Mouse (Mus musculus): ENCODE measurements around the gene Gpx6.

Gene Gpx6

DNA sequence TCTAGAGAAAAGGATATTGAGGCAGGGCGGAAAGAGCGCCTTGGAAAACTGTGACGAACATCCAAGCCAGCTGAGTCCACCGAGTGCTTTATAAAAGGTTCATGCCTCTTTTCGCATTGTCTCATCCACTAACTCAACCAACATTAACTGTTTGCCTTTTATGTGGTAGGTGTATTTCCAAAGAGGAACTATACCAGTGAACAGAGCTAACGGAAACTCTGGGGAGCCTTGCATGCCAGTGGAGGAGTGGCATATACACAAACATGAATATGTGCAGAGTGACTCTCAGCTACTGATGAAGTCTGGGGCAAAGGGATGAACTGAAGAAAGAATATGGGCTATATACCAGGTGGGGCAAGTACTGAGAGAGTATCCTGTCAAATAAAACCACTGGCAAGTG lies 11.5 kb downstream of the Gpx6 start:
- ATAC-seq (ENCODE audit: low TSS enrichment) = no peak

DNA sequence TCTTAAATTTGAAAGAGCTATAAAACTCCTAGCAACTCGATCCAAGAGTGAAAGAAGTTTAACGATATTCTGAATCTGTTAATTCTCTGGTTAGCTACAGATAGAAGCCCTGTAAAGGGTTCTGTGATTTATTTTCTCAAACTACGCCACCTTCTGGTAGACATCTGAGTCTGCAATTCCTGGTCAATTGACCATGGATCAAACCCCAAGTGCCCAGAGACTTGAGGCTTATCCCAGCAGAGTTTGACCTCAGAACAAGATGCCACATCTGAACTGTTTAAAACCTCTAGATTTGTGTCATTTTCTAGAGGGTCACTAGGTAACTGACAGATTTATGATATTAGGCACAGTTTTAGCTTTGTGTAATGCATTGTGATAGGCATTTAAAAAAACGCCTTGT lies 14.3 kb downstream of the Gpx6 start:
- 0 out of 2 replicates have a peak, but pooled peaks have one; percentile 42 for ATAC-seq (ENCODE audit: low TSS enrichment)

DNA sequence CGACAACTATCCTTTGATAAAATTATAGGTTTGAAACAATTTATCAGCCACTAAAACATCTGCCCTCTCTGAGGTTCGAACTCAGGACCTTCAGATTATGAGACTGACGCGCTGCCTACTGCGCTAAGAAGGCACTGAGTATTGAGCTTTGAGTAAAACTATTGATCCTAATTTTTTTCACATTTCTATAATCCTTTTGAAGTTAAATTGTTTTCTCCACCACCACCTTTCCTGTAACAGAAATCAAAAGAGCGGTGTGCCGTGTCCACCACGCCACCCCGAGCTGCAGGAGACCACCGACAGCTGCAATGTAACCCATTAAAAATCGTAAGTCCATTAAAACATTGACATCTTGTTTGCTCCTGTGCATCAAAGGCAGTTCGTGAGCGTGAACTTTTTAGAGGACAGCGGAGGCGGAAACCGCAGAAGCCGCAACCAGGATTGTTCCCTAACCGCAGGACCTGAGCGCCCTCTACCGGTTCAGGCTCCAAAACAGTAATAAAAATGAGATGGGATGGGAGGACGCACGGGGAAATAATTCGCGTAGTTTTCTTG lies 14.8 kb downstream of the Gpx6 start:
- peak; percentile 76 for ATAC-seq (ENCODE audit: low TSS enrichment)

DNA sequence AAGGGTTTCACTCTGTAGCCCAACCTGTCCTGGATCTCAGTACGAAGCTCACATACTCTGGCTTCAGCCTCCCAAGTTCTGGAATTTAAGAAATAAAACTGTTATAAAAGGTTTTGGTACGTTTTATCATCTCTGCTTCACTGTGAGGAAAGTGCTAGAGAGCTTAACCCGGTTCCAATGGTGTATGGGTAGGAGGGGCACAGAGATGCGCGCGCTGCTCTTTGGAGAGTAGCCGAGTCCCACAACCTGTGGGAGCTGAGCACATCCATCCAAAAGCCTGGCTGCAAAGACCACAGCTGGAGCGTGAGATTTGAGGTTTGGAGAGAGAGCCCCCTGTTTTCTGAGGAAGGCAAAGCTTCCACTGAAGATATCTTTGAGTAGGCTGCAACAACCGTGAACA lies 15.5 kb downstream of the Gpx6 start:
- ATAC-seq (ENCODE audit: low TSS enrichment) = 0 out of 2 replicates have a peak, but pooled peaks have one; percentile 48

DNA sequence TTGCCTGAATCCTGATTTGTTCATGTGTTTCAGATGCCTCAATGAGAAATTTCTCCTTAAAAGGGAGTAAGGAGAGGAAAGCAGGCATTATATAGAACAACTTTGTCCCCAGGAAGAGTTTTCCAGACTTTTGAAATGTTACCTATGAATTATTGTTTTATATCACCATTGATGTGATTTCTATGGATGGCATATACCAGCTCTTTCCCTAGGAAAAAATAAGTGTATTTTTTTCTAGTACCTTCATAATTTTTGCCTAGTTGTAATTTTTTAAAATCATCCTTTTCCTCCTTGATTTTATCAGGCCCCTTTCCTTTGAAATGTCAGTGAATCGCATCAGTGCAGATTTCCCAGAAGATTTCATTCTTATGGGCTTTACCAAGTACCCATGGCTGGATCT lies 34.7 kb downstream of the Gpx6 start, which contains the start of gene Olfr1367:
Olfr1367 (plus strand) TSS at position 301 of the 400 bp plus-strand sequence.
- no peak for ATAC-seq (ENCODE audit: low TSS enrichment)

DNA sequence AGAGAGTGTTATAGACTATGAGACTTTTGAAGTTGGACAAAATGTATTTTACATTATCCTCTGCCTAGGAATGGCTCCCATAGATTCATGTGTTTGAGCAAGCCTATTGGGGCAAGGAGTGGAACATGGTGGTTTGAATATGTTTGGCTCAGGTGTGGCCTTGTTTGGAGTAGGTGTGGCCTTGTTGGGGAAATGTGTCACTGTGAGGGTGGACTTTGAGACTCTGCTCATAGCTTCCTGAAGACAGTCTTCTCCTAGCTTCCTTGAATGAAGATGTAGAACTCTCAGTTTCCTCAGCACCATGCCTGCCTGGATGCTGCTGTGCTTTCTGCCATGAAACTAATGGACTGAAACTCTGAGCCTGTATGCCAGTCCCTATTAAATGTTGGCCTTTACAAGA lies 38.7 kb downstream of the Gpx6 start:
- no peak for ATAC-seq (ENCODE audit: low TSS enrichment)

DNA sequence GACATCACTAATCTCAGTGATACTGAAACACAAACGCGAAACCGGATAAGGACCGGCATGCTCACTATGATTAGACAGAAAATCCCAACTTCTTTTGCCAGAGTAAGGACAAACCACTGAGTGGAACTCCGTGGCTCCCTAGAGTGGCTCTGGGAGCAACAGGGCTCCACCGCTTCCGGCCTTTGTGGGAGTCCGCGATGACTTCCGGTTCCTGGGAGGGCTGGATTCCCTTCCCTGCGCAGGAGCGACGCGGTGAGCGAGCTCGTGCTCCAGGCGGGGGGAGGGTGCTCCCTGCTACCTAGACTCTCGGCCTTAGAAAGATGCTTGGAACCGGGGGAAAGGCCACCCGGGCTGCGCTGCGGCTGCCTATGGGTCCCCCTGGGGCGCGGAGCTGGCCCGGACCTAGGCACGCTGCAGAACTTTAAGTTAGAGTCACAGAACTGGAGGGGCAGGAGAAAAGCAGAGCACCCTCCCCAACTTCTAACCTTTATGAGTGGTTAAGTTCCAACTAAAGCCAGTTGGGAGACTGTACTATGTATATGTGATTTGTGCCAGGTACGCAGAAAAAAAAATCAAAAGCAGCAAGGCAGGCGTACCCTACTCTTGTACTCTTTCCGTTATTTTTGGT lies 50.8 kb downstream of the Gpx6 start, which contains the start of gene Zscan12:
Zscan12 (plus strand) TSS at position 200 of the 628 bp plus-strand sequence.
- ATAC-seq (ENCODE audit: low TSS enrichment) = peak; percentile 100

DNA sequence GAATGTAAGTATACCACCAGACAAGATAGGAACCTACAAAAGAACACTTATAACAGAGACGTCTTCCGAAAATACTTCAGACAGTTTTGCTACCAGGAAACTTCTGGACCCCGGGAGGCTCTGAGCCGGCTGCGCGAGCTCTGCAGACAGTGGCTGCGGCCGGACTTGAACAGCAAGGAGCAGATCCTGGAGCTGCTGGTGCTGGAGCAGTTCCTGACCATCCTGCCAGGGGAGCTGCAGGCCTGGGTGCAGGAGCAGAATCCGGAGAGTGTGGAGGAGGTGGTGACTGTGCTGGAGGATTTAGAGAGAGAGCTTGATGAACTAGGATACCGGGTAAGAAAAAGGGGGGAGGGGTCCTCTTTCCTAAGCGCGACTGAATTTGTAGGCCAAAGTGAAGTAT lies 51.8 kb downstream of the Gpx6 start:
- ATAC-seq (ENCODE audit: low TSS enrichment) = no peak

DNA sequence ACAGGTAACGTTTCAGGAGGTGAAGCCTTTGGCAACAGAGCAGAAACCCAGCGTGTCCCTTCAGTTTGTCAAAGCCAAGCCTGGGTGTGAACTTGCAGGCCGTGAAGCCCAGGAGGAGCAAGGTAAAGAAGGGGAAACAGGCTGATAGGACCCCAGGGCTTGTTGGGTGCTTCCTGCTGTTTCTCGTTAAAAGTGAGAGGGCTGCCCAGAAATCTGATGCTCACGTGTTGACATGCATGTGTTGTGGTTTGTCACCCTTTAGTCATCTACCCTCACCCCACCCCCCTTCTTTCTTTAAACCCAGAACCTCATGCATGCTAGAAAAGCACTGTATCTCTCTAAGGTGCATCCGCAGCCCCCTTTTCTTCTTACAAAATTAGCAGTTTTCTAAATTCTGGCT lies 54.7 kb downstream of the Gpx6 start:
- ATAC-seq (ENCODE audit: low TSS enrichment) = no peak
